In the genomic region with DNA sequence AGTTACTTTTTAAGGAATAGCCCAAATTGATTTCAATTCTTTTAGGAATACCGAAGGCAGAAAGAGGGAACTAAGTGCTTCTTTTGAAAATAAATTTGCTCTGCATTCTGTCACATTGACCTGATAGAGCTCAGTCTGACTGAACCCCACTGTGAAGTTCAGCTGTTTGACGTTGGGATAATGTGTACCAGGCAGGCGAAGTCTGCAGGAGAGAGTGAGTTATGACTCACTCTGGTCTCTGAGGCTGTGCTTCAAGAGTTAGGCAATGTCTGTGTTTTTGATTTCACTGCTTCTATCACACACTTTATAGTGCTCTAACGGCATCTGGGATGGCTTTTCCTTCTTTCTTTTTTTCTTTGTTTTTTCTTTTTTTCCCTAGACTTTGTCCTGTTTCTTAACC, we compare ENCODE assay signal across 31 mouse cellular contexts.
DNase-seq lines count a peak whose midpoint lies in the region; ATAC-seq and TF ChIP-seq lines count a peak whose summit lies in the region.
"Had no signal": no experiment of that assay in that cellular context is flagged by ENCODE, and none has a peak within 500 bp of the region (broad histone marks: within the 10 kb centered on the region; RNA-seq: fewer than 3 reads in every experiment).

No protein-coding gene starts in this region.

- 62% methylated on average over 4 of the region's 4 CpGs for WGBS in hindbrain, postnatal 0 days
- WGBS in hindbrain, embryonic 14.5 days, result 61% methylated on average over 4 of the region's 4 CpGs
- 38% methylated on average over 4 of the region's 4 CpGs for WGBS in intestine, embryonic 15.5 days

- no peak overlapping the region for H3K9ac ChIP-seq in hindbrain, postnatal 0 days (replicated peaks; ENCODE audit: low read length)
- H3K9ac ChIP-seq in hindbrain, embryonic 14.5 days, result no peak overlapping the region
- no peak overlapping the region for H3K9ac ChIP-seq in intestine, embryonic 15.5 days
- H3K9ac ChIP-seq: forebrain, embryonic 15.5 days; limb, embryonic 15.5 days; liver, embryonic 13.5 days; midbrain, embryonic 13.5 days; stomach, embryonic 15.5 days had no signal

- DNase-seq in hindbrain, postnatal 0 days (ENCODE audit: low spot score), result peak; percentile 3
- DNase-seq in hindbrain, embryonic 14.5 days (ENCODE audit: low spot score), result no peak
- DNase-seq in adipocyte (ENCODE audit: low spot score), result peak; percentile 18
- DNase-seq in embryo, embryonic 11 days, result peak; percentile 13
- peak; percentile 45 for DNase-seq in mesoderm, embryonic 11.5 days (ENCODE audit: low read depth, low spot score)
- DNase-seq in cerebellum, postnatal 4 days (ENCODE audit: low spot score in 2 of 2), result no peak
- DNase-seq: adrenal gland, postnatal 10 days; B cell, adult 2 months; cerebellum, adult 18-20 months; cerebellum, postnatal 10 days; gastrocnemius, postnatal 10 days; heart, postnatal 14 days; kidney, adult 9 months; kidney, postnatal 10 days; layer of hippocampus, postnatal 36 days; liver, embryonic 13.5 days; lung, adult 18-20 months; lung, postnatal 4 days; retina, postnatal 1 day; right cerebral cortex, postnatal 14 days had no signal

- no peaks in the 10 kb centered on the region for H3K4me1 ChIP-seq in hindbrain, postnatal 0 days (ENCODE audit: insufficient read depth, low read length)
- H3K4me1 ChIP-seq in hindbrain, embryonic 14.5 days (replicated peaks; ENCODE audit: control insufficient read depth, insufficient read depth, low read length), result no peaks in the 10 kb centered on the region
- H3K4me1 ChIP-seq in intestine, embryonic 15.5 days (replicated peaks), result no peaks in the 10 kb centered on the region
- H3K4me1 ChIP-seq: forebrain, embryonic 15.5 days; hindbrain, embryonic 10.5 days; limb, embryonic 15.5 days; liver, embryonic 13.5 days; megakaryocyte, embryonic 14.5 days; midbrain, embryonic 13.5 days; stomach, embryonic 15.5 days had no signal

- H3K4me3 ChIP-seq in hindbrain, postnatal 0 days (ENCODE audit: low read length), result no peak overlapping the region
- H3K4me3 ChIP-seq in hindbrain, embryonic 14.5 days (replicated peaks; ENCODE audit: low read length), result no peak overlapping the region
- no peak overlapping the region for H3K4me3 ChIP-seq in intestine, embryonic 15.5 days (replicated peaks)
- H3K4me3 ChIP-seq: forebrain, embryonic 15.5 days; hindbrain, embryonic 10.5 days; limb, embryonic 15.5 days; liver, embryonic 13.5 days; megakaryocyte, embryonic 14.5 days; midbrain, embryonic 13.5 days; stomach, embryonic 15.5 days had no signal

- no peaks in the 10 kb centered on the region for H3K27me3 ChIP-seq in hindbrain, postnatal 0 days (ENCODE audit: insufficient read depth, low read length)
- H3K27me3 ChIP-seq in hindbrain, embryonic 14.5 days (ENCODE audit: control insufficient read depth, insufficient read depth, low read length), result no peaks in the 10 kb centered on the region
- H3K27me3 ChIP-seq in intestine, embryonic 15.5 days (replicated peaks), result no peaks in the 10 kb centered on the region
- H3K27me3 ChIP-seq: forebrain, embryonic 15.5 days; limb, embryonic 15.5 days; liver, embryonic 13.5 days; megakaryocyte, embryonic 14.5 days; midbrain, embryonic 13.5 days; stomach, embryonic 15.5 days had no signal

- no peaks in the 10 kb centered on the region for H3K9me3 ChIP-seq in hindbrain, postnatal 0 days (ENCODE audit: low read length)
- H3K9me3 ChIP-seq in hindbrain, embryonic 14.5 days (ENCODE audit: control insufficient read depth, low read length), result no peaks in the 10 kb centered on the region
- no peaks in the 10 kb centered on the region for H3K9me3 ChIP-seq in intestine, embryonic 15.5 days
- H3K9me3 ChIP-seq: forebrain, embryonic 15.5 days; hindbrain, embryonic 10.5 days; limb, embryonic 15.5 days; liver, embryonic 13.5 days; midbrain, embryonic 13.5 days; stomach, embryonic 15.5 days had no signal

- ATAC-seq in hindbrain, postnatal 0 days, result no peak
- no peak for ATAC-seq in hindbrain, embryonic 14.5 days (ENCODE audit: low FRiP score)
- ATAC-seq in intestine, embryonic 15.5 days, result no peak
- ATAC-seq: activated CD4-positive, CD25-positive, alpha-beta regulatory T cell, adult 4 months; forebrain, embryonic 15.5 days; hindbrain, embryonic 16.5 days; intestine, embryonic 16.5 days; lung, postnatal 0 days; midbrain, embryonic 13.5 days had no signal

- H3K27ac ChIP-seq in hindbrain, postnatal 0 days, result no peak overlapping the region
- no peak overlapping the region for H3K27ac ChIP-seq in hindbrain, embryonic 14.5 days
- no peak overlapping the region for H3K27ac ChIP-seq in intestine, embryonic 15.5 days
- H3K27ac ChIP-seq: forebrain, embryonic 15.5 days; hindbrain, embryonic 10.5 days; limb, embryonic 15.5 days; liver, embryonic 13.5 days; midbrain, embryonic 13.5 days; stomach, embryonic 15.5 days had no signal

- TF ChIP-seq CTCF in hindbrain, postnatal 0 days (IDR thresholded peaks at IDR 0.05; ENCODE audit: low read depth), result no peak

- no peak overlapping the region for H3K4me2 ChIP-seq in hindbrain, postnatal 0 days (ENCODE audit: low read depth, low read length)
- no peak overlapping the region for H3K4me2 ChIP-seq in hindbrain, embryonic 14.5 days (replicated peaks)
- H3K4me2 ChIP-seq in intestine, embryonic 15.5 days (replicated peaks), result no peak overlapping the region
- H3K4me2 ChIP-seq: forebrain, embryonic 15.5 days; limb, embryonic 15.5 days; liver, embryonic 13.5 days; midbrain, embryonic 13.5 days; stomach, embryonic 15.5 days had no signal

- no peaks in the 10 kb centered on the region for H3K36me3 ChIP-seq in hindbrain, postnatal 0 days (ENCODE audit: insufficient read depth, low read length)
- no peaks in the 10 kb centered on the region for H3K36me3 ChIP-seq in hindbrain, embryonic 14.5 days (replicated peaks; ENCODE audit: control insufficient read depth, insufficient read depth)
- no peaks in the 10 kb centered on the region for H3K36me3 ChIP-seq in intestine, embryonic 15.5 days
- H3K36me3 ChIP-seq: forebrain, embryonic 15.5 days; hindbrain, embryonic 10.5 days; limb, embryonic 15.5 days; liver, embryonic 13.5 days; midbrain, embryonic 13.5 days; stomach, embryonic 15.5 days had no signal

Comparison
In these comparisons a context has a peak if more than half of its experiments do, and no peak if none do; other contexts are left out.
1. DNase-seq: peak in hindbrain, postnatal 0 days (single experiment), adipocyte (single experiment), embryo, embryonic 11 days (single experiment) and mesoderm, embryonic 11.5 days (single experiment); none in hindbrain, embryonic 14.5 days (single experiment) and cerebellum, postnatal 4 days (0 of 2).